ENCODE assay signal across 8 mouse cellular contexts in the genomic region with DNA sequence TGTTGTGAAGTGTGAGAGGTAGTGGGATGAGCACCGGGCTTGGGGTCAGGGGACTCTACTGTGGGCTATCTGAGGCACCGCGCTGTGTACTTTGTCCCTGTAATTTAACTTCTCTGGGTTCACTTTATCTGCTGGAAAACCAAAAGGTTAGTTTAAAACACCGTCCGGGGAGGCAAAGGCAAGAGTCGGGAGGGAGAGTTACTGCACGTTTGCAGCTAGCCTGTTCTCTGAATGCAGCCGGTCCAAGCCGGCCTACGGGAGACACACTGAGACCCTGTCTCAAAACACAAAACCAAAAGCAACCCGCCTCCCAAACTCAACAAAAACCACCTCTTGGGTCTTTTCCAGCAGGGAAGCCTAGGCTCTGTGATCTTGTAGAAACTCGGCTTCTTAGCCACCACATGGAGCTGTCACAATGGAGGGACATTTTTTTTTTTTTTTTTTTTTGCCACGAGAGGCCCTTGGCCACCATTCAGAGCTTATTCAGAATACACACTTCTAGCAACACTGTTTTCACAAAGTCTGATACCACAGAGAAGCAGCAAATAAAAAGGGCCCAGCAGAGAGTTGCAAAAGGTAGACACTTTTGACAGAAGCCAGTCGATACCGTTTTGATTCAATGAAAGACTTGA. TPM values are rescaled to one million over a fixed set of nuclear protein-coding genes. Genes with fewer than 3 reads are reported as not detected.
DNase-seq lines count a peak whose midpoint lies in the region; ATAC-seq and TF ChIP-seq lines count a peak whose summit lies in the region.

No protein-coding gene starts in this region.

- DNase-seq in heart, postnatal 4 days, result no peak
- DNase-seq in kidney, postnatal 0 days (ENCODE audit: low spot score), result no peak
- no peak for DNase-seq in layer of hippocampus, adult 11-12 months (ENCODE audit: low spot score)
- no peak for DNase-seq in adrenal gland, postnatal 25 days
- DNase-seq in frontal cortex, adult 2 months (ENCODE audit: extremely low spot score in 1 of 2, low spot score in 1 of 2), result no peak

- peak overlapping the region; percentile 72 for H3K4me3 ChIP-seq in heart, embryonic 16.5 days (ENCODE audit: low read length)
- H3K4me3 ChIP-seq in embryonic facial prominence, embryonic 12.5 days, result peak overlapping the region; percentile 96
- peak overlapping the region; percentile 93 for H3K4me3 ChIP-seq in kidney, postnatal 0 days (replicated peaks; ENCODE audit: low read depth, low read length)
- peak overlapping the region; percentile 88 for H3K4me3 ChIP-seq in neural tube, embryonic 12.5 days

- H3K9ac ChIP-seq in heart, embryonic 16.5 days (ENCODE audit: low read length), result peak overlapping the region; percentile 99
- H3K9ac ChIP-seq in embryonic facial prominence, embryonic 12.5 days, result peak overlapping the region; percentile 98
- H3K9ac ChIP-seq in kidney, postnatal 0 days (ENCODE audit: low read depth, low read length), result peak overlapping the region; percentile 67
- H3K9ac ChIP-seq in neural tube, embryonic 12.5 days, result peak overlapping the region; percentile 99

- H3K27me3 ChIP-seq in heart, embryonic 16.5 days (ENCODE audit: control insufficient read depth, insufficient read depth, low read length), result no peaks in the 10 kb centered on the region
- no peaks in the 10 kb centered on the region for H3K27me3 ChIP-seq in embryonic facial prominence, embryonic 12.5 days
- no peaks in the 10 kb centered on the region for H3K27me3 ChIP-seq in kidney, postnatal 0 days (ENCODE audit: insufficient read depth, low read length)
- H3K27me3 ChIP-seq in neural tube, embryonic 12.5 days (replicated peaks), result no peaks in the 10 kb centered on the region

- peak overlapping the region; percentile 83 for H3K27ac ChIP-seq in heart, embryonic 16.5 days (ENCODE audit: low read length)
- H3K27ac ChIP-seq in embryonic facial prominence, embryonic 12.5 days, result peak overlapping the region; percentile 98
- peak overlapping the region; percentile 99 for H3K27ac ChIP-seq in kidney, postnatal 0 days
- H3K27ac ChIP-seq in neural tube, embryonic 12.5 days, result peak overlapping the region; percentile 54; the same call in 1 of the 2 replicates

- WGBS in heart, embryonic 16.5 days, result 4% methylated on average over 15 of the region's 15 CpGs
- 1% methylated on average over 15 of the region's 15 CpGs for WGBS in embryonic facial prominence, embryonic 12.5 days
- WGBS in kidney, postnatal 0 days, result 4% methylated on average over 15 of the region's 15 CpGs
- WGBS in neural tube, embryonic 12.5 days, result 5% methylated on average over 15 of the region's 15 CpGs

- peaks cover 27% of the 10 kb centered on the region for H3K4me1 ChIP-seq in heart, embryonic 16.5 days (ENCODE audit: control insufficient read depth, insufficient read depth, low read length)
- H3K4me1 ChIP-seq in embryonic facial prominence, embryonic 12.5 days, result peaks cover 39% of the 10 kb centered on the region
- H3K4me1 ChIP-seq in kidney, postnatal 0 days (replicated peaks; ENCODE audit: insufficient read depth, low read length), result peaks cover 34% of the 10 kb centered on the region
- peaks cover 39% of the 10 kb centered on the region for H3K4me1 ChIP-seq in neural tube, embryonic 12.5 days

- peak overlapping the region; percentile 88 for H3K4me2 ChIP-seq in heart, embryonic 16.5 days (ENCODE audit: low read depth, low read length)
- H3K4me2 ChIP-seq in embryonic facial prominence, embryonic 12.5 days (replicated peaks), result peak overlapping the region; percentile 93
- peak overlapping the region; percentile 68 for H3K4me2 ChIP-seq in kidney, postnatal 0 days (ENCODE audit: low read length)
- H3K4me2 ChIP-seq in neural tube, embryonic 12.5 days (replicated peaks), result peak overlapping the region; percentile 94

- H3K9me3 ChIP-seq in heart, embryonic 16.5 days (replicated peaks; ENCODE audit: control insufficient read depth, low read length), result peaks cover 6% of the 10 kb centered on the region; the same call in 1 of the 2 replicates
- H3K9me3 ChIP-seq in embryonic facial prominence, embryonic 12.5 days, result no peaks in the 10 kb centered on the region
- H3K9me3 ChIP-seq in kidney, postnatal 0 days (replicated peaks; ENCODE audit: low read length), result no peaks in the 10 kb centered on the region
- H3K9me3 ChIP-seq in neural tube, embryonic 12.5 days, result no peaks in the 10 kb centered on the region

- ATAC-seq in heart, embryonic 16.5 days (replicated peaks; ENCODE audit: extremely low read depth, insufficient read depth, low FRiP score), result no peak
- no peak for ATAC-seq in embryonic facial prominence, embryonic 12.5 days (ENCODE audit: insufficient number of reproducible peaks, insufficient read depth, low FRiP score, low TSS enrichment)
- no peak for ATAC-seq in kidney, postnatal 0 days (replicated peaks; ENCODE audit: low FRiP score, low read depth)
- ATAC-seq in neural tube, embryonic 12.5 days (ENCODE audit: low FRiP score, low read depth), result no peak

- no peak for TF ChIP-seq CTCF in kidney, postnatal 0 days (IDR thresholded peaks at IDR 0.05; ENCODE audit: low read depth)

- 0 out of 2 replicates have a peak, but pooled peaks cover 2% of the 10 kb centered on the region for H3K36me3 ChIP-seq in heart, embryonic 16.5 days (ENCODE audit: control insufficient read depth, insufficient read depth)
- H3K36me3 ChIP-seq in embryonic facial prominence, embryonic 12.5 days, result no peaks in the 10 kb centered on the region
- H3K36me3 ChIP-seq in kidney, postnatal 0 days (ENCODE audit: insufficient read depth, low read length), result no peaks in the 10 kb centered on the region
- H3K36me3 ChIP-seq in neural tube, embryonic 12.5 days, result no peaks in the 10 kb centered on the region

RNA-seq across cellular contexts. Expression of gene Zcchc3, which starts 2.2 kb away (rescaled TPM):
- polyA plus RNA-seq in heart, embryonic 16.5 days (2015; fragmentation: Nextera tagmentation; extraction: Ambion mirVana), result 24.3 and 26.0 TPM in 2 replicates
- total RNA-seq in heart, postnatal 4 days (2021), result 10 to 100 TPM; 24.9 to 27.4 TPM
- polyA plus RNA-seq in embryonic facial prominence, embryonic 12.5 days (2016; fragmentation: Nextera tagmentation; extraction: Ambion mirVana), result 71.0 and 73.6 TPM in 2 replicates
- 28.3 and 31.0 TPM in 2 replicates for polyA plus RNA-seq in kidney, postnatal 0 days (2015; fragmentation: Nextera tagmentation; extraction: Ambion mirVana)
- polyA plus RNA-seq in neural tube, embryonic 12.5 days (2016; fragmentation: Nextera tagmentation; extraction: Ambion mirVana), result 47.9 and 49.8 TPM in 2 replicates
- total RNA-seq in adrenal gland, postnatal 25 days (2021), result 7.6 and 8.3 TPM in 2 replicates
- 9.2 and 9.7 TPM in 2 replicates for polyA plus RNA-seq in frontal cortex, adult 2 months (2012; rRNA removed)

RNA-seq across cellular contexts. Expression of gene 6820408C15Rik, which starts 2.7 kb away (rescaled TPM):
- polyA plus RNA-seq in heart, embryonic 16.5 days (2015; fragmentation: Nextera tagmentation; extraction: Ambion mirVana), result 3.5 TPM in 2 replicates
- total RNA-seq in heart, postnatal 4 days (2021), result 1 to 10 TPM; 3.8 to 4.0 TPM
- polyA plus RNA-seq in embryonic facial prominence, embryonic 12.5 days (2016; fragmentation: Nextera tagmentation; extraction: Ambion mirVana), result 0.27 and 0.31 TPM in 2 replicates
- 0.76 and 0.92 TPM in 2 replicates for polyA plus RNA-seq in kidney, postnatal 0 days (2015; fragmentation: Nextera tagmentation; extraction: Ambion mirVana)
- 0.53 and 0.61 TPM in 2 replicates for polyA plus RNA-seq in neural tube, embryonic 12.5 days (2016; fragmentation: Nextera tagmentation; extraction: Ambion mirVana)
- total RNA-seq in adrenal gland, postnatal 25 days (2021), result not detected in 2 replicates
- 4.4 and 4.5 TPM in 2 replicates for polyA plus RNA-seq in frontal cortex, adult 2 months (2012; rRNA removed)

RNA-seq across cellular contexts. Expression of gene Sox12, which starts 14.8 kb away (rescaled TPM):
- polyA plus RNA-seq in heart, embryonic 16.5 days (2015; fragmentation: Nextera tagmentation; extraction: Ambion mirVana), result 5.4 and 7.3 TPM in 2 replicates
- total RNA-seq in heart, postnatal 4 days (2021), result 10 to 100 TPM; 42.3 to 42.6 TPM
- 16.9 and 18.1 TPM in 2 replicates for polyA plus RNA-seq in embryonic facial prominence, embryonic 12.5 days (2016; fragmentation: Nextera tagmentation; extraction: Ambion mirVana)
- polyA plus RNA-seq in kidney, postnatal 0 days (2015; fragmentation: Nextera tagmentation; extraction: Ambion mirVana), result 8.2 and 9.2 TPM in 2 replicates
- 18.5 and 18.9 TPM in 2 replicates for polyA plus RNA-seq in neural tube, embryonic 12.5 days (2016; fragmentation: Nextera tagmentation; extraction: Ambion mirVana)
- total RNA-seq in adrenal gland, postnatal 25 days (2021), result 17.0 and 22.8 TPM in 2 replicates
- polyA plus RNA-seq in frontal cortex, adult 2 months (2012; rRNA removed), result 22.7 and 23.4 TPM in 2 replicates

RNA-seq across cellular contexts. Expression of gene Nrsn2, which starts 36.2 kb away (rescaled TPM):
- polyA plus RNA-seq in heart, embryonic 16.5 days (2015; fragmentation: Nextera tagmentation; extraction: Ambion mirVana), result 1.2 and 1.3 TPM in 2 replicates
- total RNA-seq in heart, postnatal 4 days (2021), result not detected
- polyA plus RNA-seq in embryonic facial prominence, embryonic 12.5 days (2016; fragmentation: Nextera tagmentation; extraction: Ambion mirVana), result 4.3 and 4.9 TPM in 2 replicates
- 0.60 and 0.68 TPM in 2 replicates for polyA plus RNA-seq in kidney, postnatal 0 days (2015; fragmentation: Nextera tagmentation; extraction: Ambion mirVana)
- 14.7 and 16.5 TPM in 2 replicates for polyA plus RNA-seq in neural tube, embryonic 12.5 days (2016; fragmentation: Nextera tagmentation; extraction: Ambion mirVana)
- 2.1 and 3.2 TPM in 2 replicates for total RNA-seq in adrenal gland, postnatal 25 days (2021)
- 99.0 and 113 TPM in 2 replicates for polyA plus RNA-seq in frontal cortex, adult 2 months (2012; rRNA removed)

RNA-seq across cellular contexts. Expression of gene Defb23, which starts 51.8 kb away (rescaled TPM):
- not detected in 2 replicates for polyA plus RNA-seq in heart, embryonic 16.5 days (2015; fragmentation: Nextera tagmentation; extraction: Ambion mirVana)
- not detected for total RNA-seq in heart, postnatal 4 days (2021)
- not detected in 2 replicates for polyA plus RNA-seq in embryonic facial prominence, embryonic 12.5 days (2016; fragmentation: Nextera tagmentation; extraction: Ambion mirVana)
- not detected in 2 replicates for polyA plus RNA-seq in kidney, postnatal 0 days (2015; fragmentation: Nextera tagmentation; extraction: Ambion mirVana)
- not detected in 2 replicates for polyA plus RNA-seq in neural tube, embryonic 12.5 days (2016; fragmentation: Nextera tagmentation; extraction: Ambion mirVana)
- not detected in 2 replicates for total RNA-seq in adrenal gland, postnatal 25 days (2021)
- not detected in 2 replicates for polyA plus RNA-seq in frontal cortex, adult 2 months (2012; rRNA removed)
